Mouse (Mus musculus): ENCODE measurements around the gene Stfa2l1.

GRCm38 (mm10) chr16:36179910-36180309 lies 23.3 kb downstream of the Stfa2l1 start:
- TF ChIP-seq POLR2A (IDR thresholded peaks at IDR 0.05; ENCODE audit: insufficient read depth, low read depth, low read length) (no peak), CTCF (IDR thresholded peaks at IDR 0.05; ENCODE audit: insufficient read depth, low read depth, low read length) (no peak)
